Mouse (Mus musculus) heart, embryonic 10.5 days (tissue): ENCODE data around the gene Tac4. TPM values are rescaled to one million over a fixed set of nuclear protein-coding genes. Genes with fewer than 3 reads are reported as not detected.
A peak's percentile ranks its signal among the peaks of the same experiment; 100 is the strongest.

Source experiments
- DNase-seq: peaks from one replicate; pipeline ENCODE4 v3.0.0-alpha.2; 2017; ENCODE audit warnings: low spot score
- H3K27ac ChIP-seq: fragments of 300-500 bp; sonication (generic); 2 replicates; pipeline ENCODE4 v1.5.1; 2016; ENCODE audit warnings: mild to moderate bottlenecking
- H3K27me3 ChIP-seq: fragments of 300-500 bp; sonication (generic); 2 replicates; pipeline ENCODE4 v1.6.1; 2016; ENCODE audit warnings: mild to moderate bottlenecking; ENCODE audit not compliant: poor library complexity, insufficient read depth, severe bottlenecking
- H3K36me3 ChIP-seq: fragments of 300-500 bp; sonication (generic); 2 replicates; pipeline ENCODE4 v1.6.1; 2016; ENCODE audit warnings: mild to moderate bottlenecking, moderate library complexity
- H3K4me1 ChIP-seq: fragments of 300-500 bp; sonication (generic); 2 replicates; pipeline ENCODE4 v1.6.1; 2016; ENCODE audit warnings: mild to moderate bottlenecking
- H3K4me3 ChIP-seq: fragments of 300-500 bp; sonication (generic); 2 replicates; pipeline ENCODE4 v1.5.1; 2016; ENCODE audit warnings: mild to moderate bottlenecking, moderate library complexity
- H3K9me3 ChIP-seq: fragments of 300-500 bp; sonication (generic); 2 replicates; pipeline ENCODE4 v1.6.1; 2016; ENCODE audit warnings: mild to moderate bottlenecking, moderate library complexity
- WGBS: fragments of 180-500 bp; shearing (Covaris S2); methylation state at CpG from one replicate; pipeline ENCODE4 v1.1.7; 2016; 5-methylcytosine and 5-hydroxymethylcytosine counted together
- polyA plus RNA-seq: library from polyadenylated mRNA; unstranded; fragments of >200 nt; fragmentation: Nextera tagmentation; extraction: Ambion mirVana; gene quantifications from 2 replicates; pipeline ENCODE4 v1.2.1, GENCODE M21; 2016

Tac4 gene
- polyA plus RNA-seq, result not detected in 2 replicates

GRCm38 (mm10) chr11:95261178-95261751, at the start of gene Tac4:
TSS of gene Tac4 (plus strand) at chr11:95261529.
- H3K4me3 ChIP-seq, result no peak within 1 kb of the TSS
- H3K27ac ChIP-seq, result no peak within 1 kb of the TSS
- H3K4me1 ChIP-seq, result peaks cover 31% of the 10 kb centered on the region
- no peaks in the 10 kb centered on the region for H3K36me3 ChIP-seq
- no peak for DNase-seq
- WGBS, result 57% methylated on average over 5 of the region's 5 CpGs
- no peaks in the 10 kb centered on the region for H3K9me3 ChIP-seq
- peaks cover 8% of the 10 kb centered on the region; the same call in 1 of the 2 replicates for H3K27me3 ChIP-seq

- Histone ChIP-seq H3K27me3 (peaks cover 75% of the 10 kb centered on the region), H3K36me3 (no peaks in the 10 kb centered on the region), H3K4me1 (peaks cover 34% of the 10 kb centered on the region), H3K27ac (no peak overlapping the region), H3K4me3 (no peak overlapping the region), H3K9me3 (no peaks in the 10 kb centered on the region)
- no peak for DNase-seq
- WGBS, result 23% methylated on average over 6 of the region's 6 CpGs
Measured at GRCm38 (mm10) chr11:95213607-95214006, 47.7 kb upstream of the Tac4 start.

DNA sequence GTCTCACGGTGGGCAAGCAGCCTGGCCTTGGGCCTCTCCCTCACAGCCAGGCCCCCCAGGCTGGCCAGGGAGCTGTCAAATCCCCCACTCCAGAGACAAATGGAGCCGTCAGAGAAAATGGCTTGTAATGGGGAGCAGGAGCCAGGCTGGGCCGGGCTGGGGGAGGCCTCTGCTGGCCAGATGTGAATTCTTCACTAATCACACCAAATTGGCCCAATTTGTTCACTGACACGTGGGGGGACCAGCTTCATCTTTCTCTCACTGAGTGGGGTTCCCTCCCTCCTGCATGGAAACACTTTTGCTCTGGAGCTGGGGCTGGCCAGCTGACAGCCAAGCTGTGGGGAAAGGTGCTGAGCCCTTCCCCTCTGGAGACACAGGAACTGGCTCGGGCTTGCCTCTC, 47.0 kb upstream of the Tac4 start:
- peak overlapping the region; percentile 39 for H3K27ac ChIP-seq
- 0 out of 2 replicates have a peak overlapping the region, but pooled peaks have one; percentile 16 for H3K4me3 ChIP-seq
- H3K36me3 ChIP-seq, result no peaks in the 10 kb centered on the region
- H3K27me3 ChIP-seq, result peaks cover 75% of the 10 kb centered on the region
- no peaks in the 10 kb centered on the region for H3K9me3 ChIP-seq
- peaks cover 34% of the 10 kb centered on the region for H3K4me1 ChIP-seq
- DNase-seq, result no peak
- WGBS, result 2% methylated on average over 5 of the region's 5 CpGs

DNA sequence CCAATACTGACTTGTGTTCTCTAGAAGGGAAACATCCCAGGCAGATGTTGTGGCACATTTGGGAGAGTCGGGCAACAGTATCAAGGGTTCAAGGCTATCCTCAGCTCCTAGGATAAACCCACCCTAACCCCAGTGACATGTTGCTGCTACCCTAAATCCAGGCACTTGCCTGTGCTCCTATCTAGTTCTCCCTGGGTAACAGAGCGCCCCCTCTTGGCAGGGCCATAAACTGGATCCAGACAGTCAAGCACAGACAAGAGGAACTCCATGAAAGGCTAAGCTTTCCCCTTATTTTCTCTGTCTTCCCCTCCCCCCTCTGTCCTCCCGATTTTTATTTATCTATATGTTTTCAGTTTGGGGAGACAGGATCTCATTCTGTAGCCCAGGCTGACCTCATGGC, 45.1 kb upstream of the Tac4 start:
- 54% methylated on average over 3 of the region's 3 CpGs for WGBS
- Histone ChIP-seq H3K9me3 (no peaks in the 10 kb centered on the region), H3K4me1 (peaks cover 21% of the 10 kb centered on the region), H3K27ac (no peak overlapping the region), H3K36me3 (no peaks in the 10 kb centered on the region), H3K27me3 (peaks cover 81% of the 10 kb centered on the region), H3K4me3 (no peak overlapping the region)
- DNase-seq, result no peak

GRCm38 (mm10) chr11:95219111-95219510, 42.2 kb upstream of the Tac4 start:
- WGBS, result 53% methylated on average over 8 of the region's 8 CpGs
- Histone ChIP-seq H3K9me3 (no peaks in the 10 kb centered on the region), H3K4me3 (no peak overlapping the region), H3K27me3 (peaks cover 91% of the 10 kb centered on the region), H3K4me1 (peaks cover 30% of the 10 kb centered on the region), H3K27ac (no peak overlapping the region), H3K36me3 (no peaks in the 10 kb centered on the region)
- DNase-seq, result no peak

DNA sequence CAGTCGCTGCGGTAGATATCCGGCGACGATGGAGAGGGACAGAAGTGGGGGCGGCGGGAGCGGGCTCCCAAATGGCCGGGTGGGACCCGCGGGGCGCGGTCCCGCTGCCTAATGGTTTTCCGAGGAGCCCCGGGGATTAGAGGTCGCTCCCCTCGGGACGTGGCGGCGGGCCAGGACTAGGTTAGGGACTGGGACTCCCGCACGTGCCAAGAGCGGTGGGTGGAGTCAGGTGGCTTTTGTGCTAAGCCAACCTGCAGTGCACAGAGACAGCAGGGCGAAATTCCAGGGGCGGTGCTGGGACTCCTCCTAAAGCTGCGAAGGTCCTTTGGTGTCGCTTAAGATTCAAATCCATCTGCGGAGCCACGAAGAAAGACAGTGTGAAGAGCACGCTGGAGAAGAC, 37.9 kb upstream of the Tac4 start:
- H3K27me3 ChIP-seq, result peaks cover 80% of the 10 kb centered on the region
- no peaks in the 10 kb centered on the region for H3K9me3 ChIP-seq
- H3K4me3 ChIP-seq, result peak overlapping the region; percentile 54
- H3K4me1 ChIP-seq, result peaks cover 44% of the 10 kb centered on the region
- no peaks in the 10 kb centered on the region for H3K36me3 ChIP-seq
- WGBS, result 2% methylated on average over 31 of the region's 31 CpGs
- H3K27ac ChIP-seq, result peak overlapping the region; percentile 59; the same call in 1 of the 2 replicates
- no peak for DNase-seq

DNA sequence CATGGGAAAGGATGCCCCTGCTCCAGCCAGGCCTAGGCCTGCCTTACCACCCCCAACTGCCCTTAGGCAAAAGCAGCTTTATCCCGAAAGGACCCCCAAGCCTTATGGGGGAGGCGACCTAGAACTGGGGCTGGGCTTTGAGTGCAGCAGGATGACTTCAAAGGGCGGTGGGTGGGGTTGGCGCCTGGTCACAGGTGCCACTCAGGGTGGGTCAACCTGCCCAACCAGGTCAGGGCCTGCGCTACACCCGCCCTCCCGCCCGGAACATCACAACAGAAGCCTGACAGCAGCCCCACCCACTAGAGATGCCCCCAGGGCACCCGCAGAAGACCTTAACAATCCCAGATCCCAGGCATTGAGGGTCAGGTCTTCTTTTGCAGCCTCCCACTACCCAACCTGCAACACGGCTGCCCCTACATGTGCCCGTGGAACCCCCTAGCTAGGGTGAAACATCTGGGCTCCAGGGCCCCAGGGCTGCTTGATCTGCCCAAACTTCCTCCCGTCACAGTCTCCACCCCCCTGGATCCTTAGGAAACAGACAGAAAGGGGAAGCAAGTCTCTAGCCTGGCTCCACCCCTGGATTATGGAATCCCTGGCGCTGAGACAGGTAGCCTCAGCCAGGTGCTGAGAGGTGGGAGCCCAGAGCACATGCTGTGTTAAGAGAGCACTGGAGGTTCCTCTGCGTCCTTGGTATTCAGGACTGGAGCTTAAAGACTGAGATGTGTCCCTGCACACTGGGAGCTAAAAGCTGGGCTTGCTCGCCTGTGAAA, 37.0 kb upstream of the Tac4 start:
- Histone ChIP-seq H3K4me1 (peaks cover 44% of the 10 kb centered on the region), H3K27ac (0 out of 2 replicates have a peak overlapping the region, but pooled peaks have one; percentile 56), H3K4me3 (peak overlapping the region; percentile 54), H3K27me3 (peaks cover 72% of the 10 kb centered on the region), H3K9me3 (no peaks in the 10 kb centered on the region), H3K36me3 (no peaks in the 10 kb centered on the region)
- no peak for DNase-seq
- WGBS, result 8% methylated on average over 15 of the region's 15 CpGs

DNA sequence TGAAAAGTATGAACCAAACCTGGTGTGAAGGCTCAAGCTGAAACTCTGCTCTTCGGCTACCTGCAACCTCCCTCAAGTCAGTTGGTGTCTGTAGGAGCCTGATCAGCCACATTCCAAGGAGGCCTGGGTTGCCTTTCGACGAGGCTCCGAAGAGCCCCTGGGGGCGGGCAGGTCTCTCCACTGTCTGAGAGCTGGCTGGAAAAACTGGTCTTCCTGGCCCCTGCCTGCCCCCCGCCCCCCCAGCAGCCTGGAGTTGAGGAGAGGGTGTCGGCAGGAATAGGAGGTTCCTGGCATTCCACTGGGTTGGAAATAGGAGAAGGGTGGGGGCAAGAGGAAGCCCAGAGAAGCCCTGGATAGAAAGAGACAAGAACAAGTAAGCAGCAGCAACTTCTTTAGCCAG, 35.9 kb upstream of the Tac4 start:
- Histone ChIP-seq H3K4me1 (peaks cover 44% of the 10 kb centered on the region), H3K27ac (peak overlapping the region; percentile 56; the same call in 1 of the 2 replicates), H3K4me3 (peak overlapping the region; percentile 5; the same call in 1 of the 2 replicates), H3K36me3 (no peaks in the 10 kb centered on the region), H3K27me3 (peaks cover 71% of the 10 kb centered on the region), H3K9me3 (no peaks in the 10 kb centered on the region)
- WGBS, result 9% methylated on average over 7 of the region's 7 CpGs
- DNase-seq, result no peak

GRCm38 (mm10) chr11:95227467-95227866, 33.9 kb upstream of the Tac4 start:
- Histone ChIP-seq H3K4me3 (no peak overlapping the region), H3K27ac (no peak overlapping the region), H3K9me3 (no peaks in the 10 kb centered on the region), H3K4me1 (peaks cover 54% of the 10 kb centered on the region), H3K36me3 (no peaks in the 10 kb centered on the region), H3K27me3 (peaks cover 67% of the 10 kb centered on the region)
- DNase-seq, result no peak
- 27% methylated on average over 5 of the region's 5 CpGs for WGBS

GRCm38 (mm10) chr11:95231688-95232328, 29.5 kb upstream of the Tac4 start:
- Histone ChIP-seq H3K9me3 (no peaks in the 10 kb centered on the region), H3K4me3 (peak overlapping the region; percentile 38), H3K27me3 (peaks cover 66% of the 10 kb centered on the region), H3K36me3 (no peaks in the 10 kb centered on the region), H3K4me1 (peaks cover 14% of the 10 kb centered on the region), H3K27ac (peak overlapping the region; percentile 6; the same call in 1 of the 2 replicates)
- 9% methylated on average over 24 of the region's 24 CpGs for WGBS
- peak; percentile 87 for DNase-seq

- no peak for DNase-seq
- Histone ChIP-seq H3K27ac (no peak overlapping the region), H3K4me3 (peak overlapping the region; percentile 38), H3K36me3 (no peaks in the 10 kb centered on the region), H3K4me1 (peaks cover 12% of the 10 kb centered on the region), H3K27me3 (peaks cover 67% of the 10 kb centered on the region), H3K9me3 (no peaks in the 10 kb centered on the region)
- WGBS, result 20% methylated on average over 6 of the region's 6 CpGs
Measured at GRCm38 (mm10) chr11:95232329-95232696, 29.0 kb upstream of the Tac4 start.

- H3K4me1 ChIP-seq, result peaks cover 18% of the 10 kb centered on the region
- peak overlapping the region; percentile 67 for H3K27ac ChIP-seq
- 50% methylated on average over 6 of the region's 6 CpGs for WGBS
- H3K27me3 ChIP-seq, result peaks cover 67% of the 10 kb centered on the region
- H3K9me3 ChIP-seq, result no peaks in the 10 kb centered on the region
- H3K4me3 ChIP-seq, result no peak overlapping the region
- H3K36me3 ChIP-seq, result no peaks in the 10 kb centered on the region
- DNase-seq, result no peak
Measured at GRCm38 (mm10) chr11:95238477-95238876, 22.9 kb upstream of the Tac4 start.

GRCm38 (mm10) chr11:95242653-95243052, 18.7 kb upstream of the Tac4 start:
- Histone ChIP-seq H3K9me3 (no peaks in the 10 kb centered on the region), H3K4me3 (no peak overlapping the region), H3K27ac (no peak overlapping the region), H3K27me3 (peaks cover 46% of the 10 kb centered on the region; the same call in 1 of the 2 replicates), H3K4me1 (peaks cover 16% of the 10 kb centered on the region), H3K36me3 (no peaks in the 10 kb centered on the region)
- no peak for DNase-seq
- 64% methylated on average over 6 of the region's 6 CpGs for WGBS
